Mouse (Mus musculus) neural tube, embryonic 10.5 days (tissue): ENCODE measurements around the gene Stx4a.

Experiments
- DNase-seq: peaks from one replicate; pipeline ENCODE4 v3.0.0-alpha.2; 2017; ENCODE audit warnings: low spot score; ENCODE audit errors: extremely low spot score

Gene Stx4a

GRCm38 (mm10) chr7:127898179-127898956 lies 74.3 kb downstream of the Stx4a start:
- DNase-seq, result no peak
